Mouse (Mus musculus) megakaryocyte, embryonic 14.5 days (primary cell): Measurements from ENCODE around the gene Mab21l3. TPM values are rescaled to one million over a fixed set of nuclear protein-coding genes. Genes with fewer than 3 reads are reported as not detected.

Experiments used
- H3K27me3 ChIP-seq: replicated peaks from 2 replicates; pipeline ENCODE3; 2012; ENCODE audit warnings: inconsistent platforms
- H3K36me3 ChIP-seq: replicated peaks from 2 replicates; pipeline ENCODE3; 2012; ENCODE audit warnings: low read length, inconsistent platforms, mixed read lengths
- H3K4me1 ChIP-seq: 2 replicates; pipeline ENCODE4 v1.6.1; 2012; ENCODE audit warnings: inconsistent platforms
- H3K4me3 ChIP-seq: replicated peaks from 2 replicates; pipeline ENCODE3; 2012; ENCODE audit warnings: moderate library complexity, mild to moderate bottlenecking, inconsistent platforms
- H3K9me3 ChIP-seq: 2 replicates; pipeline ENCODE4 v1.6.1; 2012; ENCODE audit warnings: inconsistent platforms
- FLI1 ChIP-seq: IDR thresholded peaks from 2 replicates; pipeline ENCODE4 v1.6.1; 2012; ENCODE audit warnings: low read length, inconsistent platforms, mixed read lengths
- GATA1 ChIP-seq: IDR thresholded peaks from 3 replicates; pipeline ENCODE4 v1.6.1; 2012; ENCODE audit warnings: mixed read lengths, low read length, inconsistent platforms, borderline replicate concordance
- polyA plus RNA-seq: library from polyadenylated mRNA; stranded (reverse); fragments of >175 nt; gene quantifications from 2 replicates; pipeline ENCODE4 v1.2.3, GENCODE M21; 2012; ENCODE audit warnings: low replicate concordance; ENCODE audit not compliant: insufficient read depth

The Mab21l3 gene
- polyA plus RNA-seq, 1 experiment = 0.19 TPM

DNA sequence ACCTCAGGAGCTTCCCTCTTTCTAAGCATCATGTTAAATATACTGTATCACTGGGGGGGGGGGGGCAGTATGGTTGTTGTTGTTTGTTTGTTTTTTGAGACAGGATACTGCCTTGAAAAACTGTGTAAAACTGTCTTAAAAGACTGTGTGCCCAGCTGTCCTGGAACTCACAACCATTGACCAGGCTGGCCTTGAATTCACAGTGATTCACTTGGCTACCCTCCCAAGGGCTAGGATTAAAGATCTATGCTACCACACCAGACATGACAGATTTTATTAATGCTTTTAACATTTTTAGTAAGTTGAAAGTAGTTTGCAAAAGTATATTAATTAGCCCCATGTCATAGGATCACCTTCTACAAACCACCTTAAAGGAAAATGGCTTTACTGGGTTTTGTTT lies 85.2 kb downstream of the Mab21l3 start:
- peaks cover 4% of the 10 kb centered on the region; the same call in 1 of the 2 replicates for H3K4me1 ChIP-seq
- no peak overlapping the region for H3K4me3 ChIP-seq
- H3K9me3 ChIP-seq = peaks cover 22% of the 10 kb centered on the region
- TF ChIP-seq FLI1 = no peak
- no peak for TF ChIP-seq GATA1
- H3K36me3 ChIP-seq = no peaks in the 10 kb centered on the region
- peaks cover 5% of the 10 kb centered on the region for H3K27me3 ChIP-seq

Other genes starting within 250 kb of the Mab21l3 start
- 483 and 608 TPM in 2 replicates for gene Atp1a1, start 244.3 kb downstream of the Mab21l3 start, polyA plus RNA-seq
- 1.4 and 2.4 TPM in 2 replicates for gene Slc22a15, start 75.5 kb upstream of the Mab21l3 start, polyA plus RNA-seq
- not detected in 2 replicates for gene Nhlh2, start 161.1 kb upstream of the Mab21l3 start, polyA plus RNA-seq
- not detected in 2 replicates for gene Casq2, start 237.5 kb upstream of the Mab21l3 start, polyA plus RNA-seq